Mouse (Mus musculus): Measurements from ENCODE around the gene Tbc1d20.

GRCm38 (mm10) chr2:152292475-152292874 is 1.2 kb upstream of the Tbc1d20 start:
- TF ChIP-seq CTCF (IDR thresholded peaks at IDR 0.05; ENCODE audit: insufficient read depth, low read depth, low read length) (no peak), POLR2A (IDR thresholded peaks at IDR 0.05; ENCODE audit: insufficient read depth, low read depth, low read length) (no peak)

All from olfactory bulb, adult 2 months (tissue).